Mouse (Mus musculus) urinary bladder, postnatal 14 days (tissue): ENCODE measurements at regions not wholly inside any gene's neighbourhood (a gene's known extent, or its start where the extent isn't known, plus 50 kb on each side); places are given as distances from the start of the nearest gene placed in this dataset.

Experiments used
- DNase-seq: peaks from one replicate; pipeline ENCODE4 v3.0.0; 2021; ENCODE audit warnings: low spot score

GRCm38 (mm10) chr10:8020113-8020512, 64.1 kb upstream of the Tab2 start:
- no peak for DNase-seq

DNA sequence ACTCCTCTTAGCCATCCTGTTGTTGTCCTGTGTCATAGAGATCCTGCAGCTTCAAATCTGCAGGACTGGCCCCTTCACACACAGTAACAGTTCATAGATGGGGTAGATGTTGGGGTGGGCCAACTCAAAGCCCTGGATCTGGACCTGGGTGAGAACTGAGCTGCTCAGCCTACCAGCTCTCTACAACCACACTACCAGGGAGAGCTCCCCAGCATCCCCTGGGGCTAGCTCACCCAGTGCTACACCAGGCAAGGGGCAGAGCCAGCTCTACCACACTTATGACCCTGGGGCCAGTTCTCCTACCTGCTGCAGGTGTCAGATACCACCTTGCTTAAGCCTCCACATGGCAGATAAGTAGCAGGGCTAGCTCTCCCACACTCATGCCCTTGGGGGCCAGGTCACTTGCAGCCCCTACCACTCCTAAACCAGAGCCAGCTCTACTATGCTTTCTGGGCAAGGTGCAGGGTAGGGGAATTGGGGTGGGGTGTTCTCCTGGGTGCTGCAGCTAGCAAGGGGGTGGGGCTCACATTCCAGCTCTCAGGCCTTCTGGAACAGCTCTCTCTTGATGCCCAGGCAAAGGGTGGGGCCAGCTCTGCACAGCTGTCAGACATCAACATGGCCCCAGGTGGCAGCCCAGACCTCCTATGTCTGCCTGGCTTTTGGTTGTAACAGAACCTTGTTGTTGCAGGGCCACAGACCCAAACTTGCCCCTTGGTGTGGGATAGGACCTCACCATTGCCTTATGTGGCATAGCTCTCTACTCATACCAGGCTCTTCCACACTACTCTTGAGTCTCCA, 62.4 kb upstream of the Tab2 start:
- no peak for DNase-seq

DNA sequence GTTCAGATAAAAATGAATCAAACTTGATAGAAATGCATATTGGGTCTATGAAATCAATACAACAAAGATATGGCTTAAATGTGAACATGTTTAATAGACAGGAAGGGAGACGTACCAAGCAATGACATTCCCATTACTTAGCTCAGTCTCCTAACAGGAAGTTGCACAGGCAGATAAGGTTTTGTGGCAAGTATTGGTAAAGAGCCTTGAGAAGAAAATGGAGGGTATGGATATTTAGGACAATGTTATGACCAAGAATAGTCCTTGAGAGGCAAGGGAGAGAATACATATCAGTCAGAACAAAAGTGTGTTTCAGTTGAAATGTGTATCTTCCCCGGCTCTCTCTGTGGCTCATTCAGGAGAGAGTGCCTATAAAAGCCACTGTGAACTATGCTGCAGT, 60.7 kb upstream of the Tab2 start:
- no peak for DNase-seq

GRCm38 (mm10) chr10:8011744-8012143, 55.7 kb upstream of the Tab2 start:
- no peak for DNase-seq

DNA sequence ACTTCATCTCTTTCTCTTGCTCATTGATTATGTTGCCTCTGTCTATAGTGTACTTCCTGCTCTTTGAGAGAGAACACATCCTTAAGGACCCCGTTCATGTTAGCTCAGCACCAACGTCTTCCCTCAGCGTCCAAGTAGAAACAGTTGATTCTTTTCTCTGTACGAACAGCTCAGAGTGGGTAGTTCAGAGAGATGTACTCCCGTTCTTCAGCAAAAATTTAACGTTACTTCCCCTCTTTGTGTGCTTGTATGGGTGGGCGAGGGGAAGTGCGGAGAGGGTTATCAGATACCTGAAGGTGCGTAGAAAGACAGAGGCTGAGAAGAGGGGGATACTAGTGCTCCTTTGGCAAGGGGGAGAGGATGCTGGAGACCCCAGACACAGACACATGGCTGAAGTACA, 55.1 kb upstream of the Tab2 start:
- no peak for DNase-seq

DNA sequence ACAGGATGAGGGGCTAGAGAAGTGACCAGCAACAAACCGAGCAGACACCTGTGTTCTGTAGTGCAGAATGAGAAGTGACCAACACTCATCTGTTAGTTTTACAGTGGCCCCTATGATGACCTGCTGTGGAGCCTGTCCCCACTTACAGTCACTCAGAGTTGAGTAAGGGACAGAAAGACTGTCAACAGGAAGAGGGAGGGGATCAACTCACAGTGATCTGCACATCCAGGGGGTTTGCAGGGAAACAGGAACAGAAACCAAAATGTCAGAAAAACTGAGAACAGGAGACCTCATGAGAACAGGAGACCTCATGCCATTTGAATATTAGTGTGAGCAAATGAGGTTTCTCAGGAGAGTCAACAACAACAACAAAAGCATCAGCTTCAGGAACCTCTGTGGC, 53.8 kb upstream of the Tab2 start:
- no peak for DNase-seq

GRCm38 (mm10) chr10:8007990-8008368, 51.9 kb upstream of the Tab2 start:
- DNase-seq, result no peak

DNA sequence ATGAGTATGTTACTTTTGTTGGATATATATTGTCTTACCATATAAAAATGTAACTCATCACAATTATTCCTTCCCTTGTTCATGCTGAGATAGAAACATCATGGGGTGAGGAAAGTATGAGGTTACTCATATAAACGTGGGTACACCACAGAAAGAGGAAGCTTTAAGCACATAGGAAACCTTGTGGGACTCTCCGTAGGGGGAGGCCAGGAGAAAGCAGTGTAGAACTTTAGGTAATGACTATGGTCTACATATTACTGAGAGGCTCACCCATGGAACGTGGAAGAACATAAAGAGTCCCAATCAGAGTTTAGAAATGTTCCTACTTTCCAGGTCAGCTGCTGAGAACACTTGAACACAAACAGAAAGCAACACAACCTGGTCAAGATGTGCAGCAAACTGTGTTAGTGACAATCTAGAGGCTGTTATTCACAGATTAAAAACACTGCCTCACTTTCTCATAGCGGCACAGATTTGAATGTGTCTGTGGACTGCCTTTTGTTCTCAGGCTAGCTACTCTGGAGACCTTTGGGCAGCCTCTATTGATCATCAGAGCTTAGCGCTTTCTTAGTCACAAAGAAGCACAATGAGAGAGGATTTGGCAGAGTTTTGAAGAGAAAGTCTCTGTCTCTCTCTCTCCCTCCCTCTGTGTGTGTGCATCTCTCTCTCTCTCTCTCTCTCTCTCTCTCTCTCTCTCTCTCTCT, 51.4 kb upstream of the Tab2 start:
- no peak for DNase-seq
